Mouse (Mus musculus): ENCODE results near the gene Gm49388. TPM values are rescaled to one million over a fixed set of nuclear protein-coding genes. Genes with fewer than 3 reads are reported as not detected.
A peak's percentile ranks its signal among the peaks of the same experiment; 100 is the strongest.
"Not testable (repeated sequence)": the region's sequence is repeated elsewhere in the genome, so short reads cannot be mapped to it uniquely, and the experiment has no call there.

The Gm49388 gene
- total RNA-seq, 2 experiments from 2014 or later: 2.0 to 7.5 TPM

DNA sequence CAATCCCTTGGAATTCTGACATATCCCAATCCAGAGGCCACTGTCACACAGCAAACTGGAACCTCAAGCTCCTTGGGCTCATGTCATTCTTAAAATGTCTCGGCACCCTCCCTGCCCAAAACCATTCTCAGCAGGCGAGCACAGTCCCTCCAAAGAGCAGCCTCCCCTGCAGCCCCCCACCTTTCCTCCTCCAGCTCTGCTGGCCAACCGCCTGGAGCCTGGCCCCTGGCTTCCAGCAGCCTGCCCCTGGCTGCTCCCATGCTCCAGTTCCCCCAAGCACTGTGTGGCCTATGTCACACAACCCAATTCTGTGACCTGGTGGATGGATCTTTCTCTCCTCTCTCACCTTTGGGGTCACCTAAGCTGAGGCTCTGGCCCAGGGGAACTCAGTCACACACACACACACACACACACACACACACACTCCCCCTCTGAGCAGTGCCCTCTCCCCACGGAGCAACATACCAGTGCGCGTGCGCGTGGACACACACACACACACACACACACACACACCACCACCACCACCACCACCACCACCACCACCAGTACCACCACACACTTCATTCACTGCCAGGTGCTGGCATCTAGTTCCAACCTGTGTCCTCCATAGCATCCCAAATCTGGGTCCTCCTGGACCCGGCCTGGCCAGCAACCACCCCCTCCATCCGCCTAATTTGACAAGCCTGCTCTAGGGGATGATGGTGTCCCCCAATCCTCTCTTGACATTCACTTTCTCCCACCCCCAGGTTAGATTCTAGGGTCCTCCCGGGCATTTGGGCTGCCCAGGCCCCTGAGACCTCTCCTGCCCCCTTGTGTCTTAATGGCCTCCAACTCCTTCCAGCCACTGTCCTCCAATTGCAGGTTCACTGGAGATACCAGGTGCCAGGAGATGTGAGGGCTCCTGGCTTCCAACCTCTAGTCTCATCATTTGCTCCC, 38.1 kb downstream of the Gm49388 start:
- ATAC-seq (replicated peaks; ENCODE audit: low FRiP score, poor library complexity, severe bottlenecking): no peak

DNA sequence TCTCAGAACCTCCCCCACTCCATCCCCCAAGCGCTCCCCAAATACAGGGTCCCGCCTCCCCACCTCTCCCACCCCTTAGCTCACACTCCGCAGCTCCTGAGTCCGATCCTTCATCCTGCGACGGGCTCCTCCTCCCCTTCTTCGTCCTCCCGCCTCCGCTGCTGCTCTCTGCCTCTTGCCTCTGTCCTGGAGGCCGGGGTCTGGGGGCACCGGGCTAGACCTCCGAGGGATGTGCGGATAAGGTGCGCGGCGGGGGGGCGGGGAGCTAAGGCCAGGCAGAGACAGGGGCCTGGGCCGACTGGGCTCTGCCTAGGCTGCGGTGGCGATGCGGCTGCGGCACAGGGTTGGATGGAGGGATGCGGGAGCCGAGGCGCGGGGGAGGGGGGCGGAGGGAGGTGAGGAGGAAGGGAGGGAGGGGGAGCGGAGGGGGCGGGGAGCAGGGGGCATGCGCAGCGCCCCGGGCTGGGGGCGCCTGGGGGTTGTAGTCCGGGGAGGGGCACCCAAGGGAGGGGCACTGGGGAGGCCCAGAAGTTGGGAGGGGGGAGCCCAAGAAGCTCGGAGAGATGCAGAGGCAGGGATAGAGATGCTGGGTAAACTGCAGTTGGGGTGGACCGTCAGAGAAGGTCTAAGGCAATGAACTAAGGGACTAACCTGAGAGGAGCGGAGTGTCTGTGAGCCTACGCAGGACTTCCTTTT, 38.9 kb downstream of the Gm49388 start, which contains the start of the genes Stx4a and Stx1b:
Stx4a (plus strand) TSS at position 119 of the 696 bp plus-strand sequence.
Stx1b (minus strand) TSS at position 374 of the 696 bp plus-strand sequence.
- ATAC-seq (replicated peaks; ENCODE audit: low FRiP score, poor library complexity, severe bottlenecking): no peak

DNA sequence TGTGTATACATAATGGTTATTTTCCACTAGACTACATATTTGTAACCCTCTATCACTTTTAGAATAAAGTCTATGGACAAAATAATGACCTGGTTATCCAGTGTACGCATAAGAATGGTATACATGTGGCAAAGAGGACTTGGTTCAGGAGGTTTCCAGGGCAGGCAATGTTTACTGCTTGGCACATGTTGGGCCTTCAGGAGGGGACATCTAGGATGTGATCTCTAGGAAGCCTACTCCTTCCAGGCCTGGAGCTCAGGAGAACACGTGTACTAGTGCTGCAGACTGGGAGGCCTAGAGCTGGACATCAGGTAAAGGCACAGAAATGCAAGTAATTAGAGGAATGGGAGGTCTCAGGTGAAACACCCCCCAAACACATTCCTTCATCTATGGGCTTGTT, 50.1 kb downstream of the Gm49388 start:
- ATAC-seq (replicated peaks; ENCODE audit: low FRiP score, poor library complexity, severe bottlenecking): no peak

DNA sequence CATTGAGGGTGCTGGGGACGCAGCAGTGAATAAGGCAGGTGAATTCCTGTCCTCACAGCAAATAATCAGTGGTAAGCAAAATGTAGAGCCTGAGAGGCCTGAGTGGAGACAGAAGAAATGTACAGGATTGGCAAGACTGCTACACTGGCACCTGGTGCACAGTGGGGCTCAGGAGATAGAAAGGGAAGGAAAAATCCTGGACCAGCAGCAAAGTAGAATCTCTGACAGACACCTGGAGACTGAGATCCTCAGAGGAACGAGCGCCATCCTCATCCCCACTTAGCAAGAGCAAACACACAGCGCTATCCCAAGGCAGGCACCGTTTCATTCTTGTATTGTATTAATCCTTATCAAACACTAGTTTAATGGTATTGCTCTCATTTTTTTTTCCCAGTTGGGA, 52.1 kb downstream of the Gm49388 start:
- no peak for ATAC-seq (replicated peaks; ENCODE audit: low FRiP score, poor library complexity, severe bottlenecking)

DNA sequence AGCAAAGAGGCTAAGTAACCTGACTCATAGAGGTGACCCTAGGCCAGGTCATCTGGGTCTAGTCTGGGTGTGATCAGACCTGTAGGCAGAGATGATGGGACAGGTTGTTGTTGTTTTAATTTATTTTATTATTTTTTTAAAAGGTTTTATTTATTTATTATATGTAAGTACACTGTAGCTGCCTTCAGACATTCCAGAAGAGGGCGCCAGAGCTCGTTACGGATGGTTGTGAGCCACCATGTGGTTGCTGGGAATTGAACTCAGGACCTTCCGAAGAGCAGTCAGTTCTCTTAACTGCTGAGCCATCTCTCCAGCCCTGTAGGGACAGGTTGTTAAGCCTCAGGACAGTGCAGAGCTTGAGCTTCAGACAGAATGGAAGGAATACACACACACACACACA, 52.5 kb downstream of the Gm49388 start:
- ATAC-seq (replicated peaks; ENCODE audit: low FRiP score, poor library complexity, severe bottlenecking): not testable (repeated sequence)

DNA sequence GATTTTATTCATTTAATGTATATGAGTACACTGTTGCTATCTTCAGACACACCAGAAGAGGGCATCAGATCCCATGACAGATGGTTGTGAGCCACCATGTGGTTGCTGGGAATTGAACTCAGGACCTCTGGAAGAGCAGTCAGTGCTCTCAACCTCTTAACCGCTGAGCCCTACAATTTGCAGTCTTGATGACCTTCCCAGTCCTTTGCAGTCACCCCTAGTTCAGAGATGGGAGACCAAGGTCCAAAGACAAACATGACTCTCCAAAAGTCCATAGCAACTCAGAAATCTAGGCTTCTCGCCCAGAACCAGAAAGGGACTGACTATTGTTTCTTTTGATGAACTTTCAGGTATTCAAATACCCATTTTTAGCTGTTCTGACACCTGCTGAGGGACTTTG, 54.6 kb downstream of the Gm49388 start:
- ATAC-seq (replicated peaks; ENCODE audit: low FRiP score, poor library complexity, severe bottlenecking): not testable (repeated sequence)

DNA sequence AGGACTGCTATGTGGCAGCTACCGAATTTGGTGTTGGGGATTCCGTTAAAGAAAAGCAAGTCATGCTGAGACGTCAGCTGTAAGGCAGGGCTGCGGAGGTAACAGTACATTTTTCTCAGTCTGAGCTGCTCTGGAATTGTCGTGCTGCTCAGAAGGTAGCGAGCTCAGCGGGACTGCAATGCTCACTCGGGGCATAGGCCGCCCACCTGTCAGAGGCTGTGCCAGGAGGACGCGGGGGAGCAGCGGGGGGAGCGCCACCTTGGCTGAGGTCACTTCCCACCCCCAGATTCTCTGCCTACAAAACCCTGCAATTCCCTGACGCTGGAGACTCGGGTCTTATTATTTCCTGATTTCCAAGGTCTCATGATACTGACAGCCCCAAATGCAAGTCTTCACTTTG, 55.5 kb downstream of the Gm49388 start:
- peak; percentile 56 for ATAC-seq (replicated peaks; ENCODE audit: low FRiP score, poor library complexity, severe bottlenecking)

DNA sequence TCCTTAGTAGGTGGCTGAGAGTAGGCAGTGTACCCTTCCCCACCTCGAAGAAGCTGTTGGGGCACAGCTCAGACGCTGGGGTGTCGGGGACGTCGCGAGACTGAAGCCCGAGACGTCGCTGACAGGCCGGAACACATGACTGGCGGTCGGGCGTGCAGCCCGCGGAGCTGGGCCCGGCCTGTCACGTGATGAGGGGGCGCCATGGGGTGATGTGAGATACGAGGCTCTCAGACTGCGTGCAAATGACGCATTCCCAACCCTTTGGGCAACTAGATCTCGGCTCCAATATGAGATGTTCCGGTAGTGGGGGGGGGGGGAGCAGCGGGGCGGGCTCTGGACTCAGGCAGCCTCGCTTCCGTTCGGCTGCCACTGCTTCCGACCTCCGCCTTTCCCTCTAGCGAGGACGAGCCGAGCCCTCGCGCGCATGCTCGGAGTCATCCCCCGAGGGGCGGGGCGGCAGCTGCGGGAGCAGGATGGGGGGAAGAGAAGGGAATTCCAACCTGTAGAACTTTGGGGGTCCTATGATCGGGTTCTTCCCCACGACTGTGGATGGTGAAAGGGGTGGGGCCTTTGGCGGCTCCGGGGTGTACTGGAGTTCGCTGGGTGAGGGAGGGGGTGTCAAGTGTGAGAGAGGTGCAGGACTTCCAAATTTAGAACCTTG, 56.1 kb downstream of the Gm49388 start:
- ATAC-seq (replicated peaks; ENCODE audit: low FRiP score, poor library complexity, severe bottlenecking): peak; percentile 81

DNA sequence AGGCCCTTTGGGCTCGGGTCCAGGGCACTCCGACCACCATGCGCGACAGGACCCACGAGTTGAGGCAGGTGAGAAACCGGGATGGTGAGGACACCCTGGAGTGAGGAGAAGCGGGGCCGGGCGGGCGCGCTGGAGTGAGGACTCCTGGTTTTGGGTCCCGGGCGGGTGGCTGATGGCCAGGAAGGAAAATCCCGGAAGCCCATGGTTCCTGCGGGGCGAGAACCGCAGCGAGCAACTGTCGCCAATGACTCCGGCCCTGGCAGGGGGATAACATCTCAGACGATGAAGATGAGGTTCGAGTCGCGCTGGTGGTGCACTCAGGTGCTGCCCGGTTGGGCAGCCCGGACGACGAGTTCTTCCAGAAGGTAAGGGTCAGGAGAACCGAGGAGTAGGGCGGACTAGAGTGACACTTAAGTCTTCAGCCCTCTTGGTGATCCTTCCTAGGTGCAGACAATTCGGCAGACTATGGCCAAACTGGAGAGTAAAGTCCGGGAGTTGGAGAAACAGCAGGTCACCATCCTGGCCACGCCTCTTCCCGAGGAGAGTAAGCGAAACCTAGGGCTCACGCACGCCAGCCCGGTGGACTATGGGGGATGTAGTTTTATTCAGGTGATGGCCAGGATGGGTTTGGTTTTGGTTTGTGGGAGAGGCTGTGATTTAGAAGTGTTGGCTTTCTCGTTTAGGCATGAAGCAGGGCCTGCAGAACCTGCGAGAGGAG, 56.8 kb downstream of the Gm49388 start:
- ATAC-seq (replicated peaks; ENCODE audit: low FRiP score, poor library complexity, severe bottlenecking): peak; percentile 89

DNA sequence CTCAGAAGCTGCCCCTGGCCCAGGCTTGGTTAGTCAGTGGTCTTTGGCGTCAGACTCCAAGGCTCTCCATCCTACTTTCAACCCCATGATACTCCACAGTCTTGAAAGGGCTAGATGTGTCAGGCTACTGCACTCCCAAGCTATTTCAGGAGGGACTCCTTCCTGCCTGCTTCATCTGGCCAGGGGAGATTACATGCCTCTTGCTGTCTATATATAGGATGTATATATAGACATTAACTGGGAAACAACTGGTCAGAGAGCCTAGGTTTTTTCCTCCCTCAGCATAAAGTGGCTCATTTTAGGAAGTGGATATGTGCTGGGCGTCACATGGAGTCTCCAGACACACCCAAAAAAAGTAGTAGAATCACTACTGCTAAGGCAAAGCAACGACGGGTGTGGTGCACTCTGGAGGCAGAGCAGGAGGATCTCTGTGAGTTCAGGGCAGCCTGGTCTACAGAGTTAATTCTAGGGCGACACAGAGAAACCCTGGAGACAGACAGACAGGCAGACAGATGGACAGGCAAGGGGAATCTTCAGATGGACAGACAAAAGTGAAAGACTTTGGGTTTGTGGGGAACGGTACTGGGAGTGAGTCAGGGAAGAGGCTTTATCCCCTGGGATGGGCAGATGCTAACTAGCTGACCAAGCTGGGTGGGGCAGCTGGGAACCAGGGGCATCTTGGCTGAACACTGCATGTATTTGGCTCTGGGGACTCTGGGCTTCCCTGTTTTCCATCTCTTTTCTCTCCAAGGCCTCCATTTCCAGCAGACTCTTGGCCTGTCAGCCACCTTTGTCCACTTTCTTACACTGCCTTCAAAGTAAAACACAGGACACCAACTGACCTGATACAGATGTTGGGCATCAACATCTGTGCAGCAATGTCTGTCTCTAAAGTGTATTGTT, 64.8 kb downstream of the Gm49388 start:
- no peak for ATAC-seq (replicated peaks; ENCODE audit: low FRiP score, poor library complexity, severe bottlenecking)

DNA sequence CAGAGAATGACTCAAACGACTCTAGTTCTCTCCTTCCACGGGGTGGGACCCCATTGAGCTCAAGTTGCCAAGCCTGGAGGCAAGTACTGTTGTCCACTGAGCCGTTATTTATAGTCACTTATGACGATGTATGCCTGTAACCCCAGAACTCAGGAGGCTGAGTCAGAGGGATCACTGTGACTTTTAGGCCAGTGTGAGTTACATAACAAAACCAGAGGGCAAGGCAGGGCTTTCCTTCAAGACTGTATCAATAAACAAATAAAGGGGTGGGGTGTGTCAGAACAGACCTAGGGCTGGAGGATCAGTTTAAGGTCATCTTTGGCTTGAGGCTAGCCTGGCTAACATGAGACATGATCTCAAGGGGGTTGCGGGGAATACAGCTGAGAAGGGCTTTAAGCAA, 65.5 kb downstream of the Gm49388 start:
- no peak for ATAC-seq (replicated peaks; ENCODE audit: low FRiP score, poor library complexity, severe bottlenecking)

Other genes starting within 250 kb of the Gm49388 start
- gene Tmem265, start 224.2 kb upstream of the Gm49388 start, total RNA-seq (2015; ENCODE audit: low replicate concordance): 1.7 TPM in 1 of 2 replicates, not detected in the other
- gene Tmem265, start 224.2 kb upstream of the Gm49388 start, total RNA-seq (2017; ENCODE audit: low replicate concordance): not detected in 2 replicates
- 35.1 and 44.2 TPM in 2 replicates for gene Phkg2, start 212.3 kb upstream of the Gm49388 start, total RNA-seq (2015; ENCODE audit: low replicate concordance)
- 16.2 and 40.8 TPM in 2 replicates for gene Phkg2, start 212.3 kb upstream of the Gm49388 start, total RNA-seq (2017; ENCODE audit: low replicate concordance)
- gene Ccdc189, start 197.0 kb upstream of the Gm49388 start, total RNA-seq (2015; ENCODE audit: low replicate concordance): 4.0 and 14.0 TPM in 2 replicates
- gene Ccdc189, start 197.0 kb upstream of the Gm49388 start, total RNA-seq (2017; ENCODE audit: low replicate concordance): 26.1 and 31.4 TPM in 2 replicates
- gene Rnf40, start 196.8 kb upstream of the Gm49388 start, total RNA-seq (2015; ENCODE audit: low replicate concordance): 17.1 and 18.1 TPM in 2 replicates
- gene Rnf40, start 196.8 kb upstream of the Gm49388 start, total RNA-seq (2017; ENCODE audit: low replicate concordance): 41.8 and 86.0 TPM in 2 replicates
- 0.77 and 0.84 TPM in 2 replicates for gene Zfp629, start 169.8 kb upstream of the Gm49388 start, total RNA-seq (2015; ENCODE audit: low replicate concordance)
- 2.0 and 3.2 TPM in 2 replicates for gene Zfp629, start 169.8 kb upstream of the Gm49388 start, total RNA-seq (2017; ENCODE audit: low replicate concordance)
- gene Bcl7c, start 76.7 kb upstream of the Gm49388 start, total RNA-seq (2015; ENCODE audit: low replicate concordance): 28.8 and 41.3 TPM in 2 replicates
- 3.8 and 4.3 TPM in 2 replicates for gene Bcl7c, start 76.7 kb upstream of the Gm49388 start, total RNA-seq (2017; ENCODE audit: low replicate concordance)
- gene Ctf1, start 72.9 kb upstream of the Gm49388 start, total RNA-seq (2015; ENCODE audit: low replicate concordance): 0.63 TPM in 1 of 2 replicates, not detected in the other
- not detected in 2 replicates for gene Ctf1, start 72.9 kb upstream of the Gm49388 start, total RNA-seq (2017; ENCODE audit: low replicate concordance)
- not detected in 2 replicates for gene Ctf2, start 53.4 kb upstream of the Gm49388 start, total RNA-seq (2015; ENCODE audit: low replicate concordance)
- gene Ctf2, start 53.4 kb upstream of the Gm49388 start, total RNA-seq (2017; ENCODE audit: low replicate concordance): not detected in 2 replicates
- gene Fbxl19, start 41.1 kb upstream of the Gm49388 start, total RNA-seq (2015; ENCODE audit: low replicate concordance): 2.7 and 6.0 TPM in 2 replicates
- gene Fbxl19, start 41.1 kb upstream of the Gm49388 start, total RNA-seq (2017; ENCODE audit: low replicate concordance): 3.1 and 6.2 TPM in 2 replicates
- 2.9 and 9.0 TPM in 2 replicates for gene Orai3, start 15.8 kb upstream of the Gm49388 start, total RNA-seq (2015; ENCODE audit: low replicate concordance)
- 5.7 and 9.8 TPM in 2 replicates for gene Orai3, start 15.8 kb upstream of the Gm49388 start, total RNA-seq (2017; ENCODE audit: low replicate concordance)
- 3.8 and 18.2 TPM in 2 replicates for gene Setd1a, start 8.9 kb upstream of the Gm49388 start, total RNA-seq (2015; ENCODE audit: low replicate concordance)
- gene Setd1a, start 8.9 kb upstream of the Gm49388 start, total RNA-seq (2017; ENCODE audit: low replicate concordance): 8.9 and 11.3 TPM in 2 replicates
- 2.7 and 9.2 TPM in 2 replicates for gene Hsd3b7, start 15.0 kb downstream of the Gm49388 start, total RNA-seq (2015; ENCODE audit: low replicate concordance)
- gene Hsd3b7, start 15.0 kb downstream of the Gm49388 start, total RNA-seq (2017; ENCODE audit: low replicate concordance): 3.8 and 4.3 TPM in 2 replicates
- 9.8 and 24.9 TPM in 2 replicates for gene Stx4a, start 38.7 kb downstream of the Gm49388 start, total RNA-seq (2015; ENCODE audit: low replicate concordance)
- 17.0 and 17.9 TPM in 2 replicates for gene Stx4a, start 38.7 kb downstream of the Gm49388 start, total RNA-seq (2017; ENCODE audit: low replicate concordance)
- not detected in 2 replicates for gene Stx1b, start 38.9 kb downstream of the Gm49388 start, total RNA-seq (2015; ENCODE audit: low replicate concordance)
- gene Stx1b, start 38.9 kb downstream of the Gm49388 start, total RNA-seq (2017; ENCODE audit: low replicate concordance): not detected in 2 replicates
- gene Zfp646, start 90.6 kb downstream of the Gm49388 start, total RNA-seq (2015; ENCODE audit: low replicate concordance): 6.7 and 11.1 TPM in 2 replicates
- 14.4 and 15.4 TPM in 2 replicates for gene Zfp646, start 90.6 kb downstream of the Gm49388 start, total RNA-seq (2017; ENCODE audit: low replicate concordance)
- 1.5 and 6.1 TPM in 2 replicates for gene Zfp668, start 91.2 kb downstream of the Gm49388 start, total RNA-seq (2015; ENCODE audit: low replicate concordance)
- 2.3 and 7.4 TPM in 2 replicates for gene Zfp668, start 91.2 kb downstream of the Gm49388 start, total RNA-seq (2017; ENCODE audit: low replicate concordance)
- not detected in 2 replicates for gene Prss53, start 105.4 kb downstream of the Gm49388 start, total RNA-seq (2015; ENCODE audit: low replicate concordance)
- not detected in 2 replicates for gene Prss53, start 105.4 kb downstream of the Gm49388 start, total RNA-seq (2017; ENCODE audit: low replicate concordance)
- not detected in 2 replicates for gene Gm21974, start 109.8 kb downstream of the Gm49388 start, total RNA-seq (2015; ENCODE audit: low replicate concordance)
- gene Gm21974, start 109.8 kb downstream of the Gm49388 start, total RNA-seq (2017; ENCODE audit: low replicate concordance): not detected in 2 replicates
- gene Vkorc1, start 110.0 kb downstream of the Gm49388 start, total RNA-seq (2015; ENCODE audit: low replicate concordance): 9.8 and 25.7 TPM in 2 replicates
- gene Vkorc1, start 110.0 kb downstream of the Gm49388 start, total RNA-seq (2017; ENCODE audit: low replicate concordance): 0.94 and 2.5 TPM in 2 replicates
- gene Bckdk, start 118.5 kb downstream of the Gm49388 start, total RNA-seq (2015; ENCODE audit: low replicate concordance): 25.1 and 43.8 TPM in 2 replicates
- 12.5 and 12.9 TPM in 2 replicates for gene Bckdk, start 118.5 kb downstream of the Gm49388 start, total RNA-seq (2017; ENCODE audit: low replicate concordance)
- 3.5 and 4.4 TPM in 2 replicates for gene Kat8, start 126.9 kb downstream of the Gm49388 start, total RNA-seq (2015; ENCODE audit: low replicate concordance)
- gene Kat8, start 126.9 kb downstream of the Gm49388 start, total RNA-seq (2017; ENCODE audit: low replicate concordance): 9.5 and 16.4 TPM in 2 replicates
- gene Prss8, start 144.5 kb downstream of the Gm49388 start, total RNA-seq (2015; ENCODE audit: low replicate concordance): not detected in 2 replicates
- gene Prss8, start 144.5 kb downstream of the Gm49388 start, total RNA-seq (2017; ENCODE audit: low replicate concordance): not detected in 2 replicates
- gene Prss36, start 161.1 kb downstream of the Gm49388 start, total RNA-seq (2015; ENCODE audit: low replicate concordance): not detected in 2 replicates
- gene Prss36, start 161.1 kb downstream of the Gm49388 start, total RNA-seq (2017; ENCODE audit: low replicate concordance): not detected in 2 replicates
- gene Fus, start 181.8 kb downstream of the Gm49388 start, total RNA-seq (2015; ENCODE audit: low replicate concordance): 59.6 and 159 TPM in 2 replicates
- 19.3 and 43.4 TPM in 2 replicates for gene Fus, start 181.8 kb downstream of the Gm49388 start, total RNA-seq (2017; ENCODE audit: low replicate concordance)
- 33.6 and 42.6 TPM in 2 replicates for gene Pycard, start 208.3 kb downstream of the Gm49388 start, total RNA-seq (2015; ENCODE audit: low replicate concordance)
- gene Pycard, start 208.3 kb downstream of the Gm49388 start, total RNA-seq (2017; ENCODE audit: low replicate concordance): 3.2 and 3.3 TPM in 2 replicates
- gene Trim72, start 218.3 kb downstream of the Gm49388 start, total RNA-seq (2015; ENCODE audit: low replicate concordance): not detected in 2 replicates
- gene Trim72, start 218.3 kb downstream of the Gm49388 start, total RNA-seq (2017; ENCODE audit: low replicate concordance): not detected in 2 replicates